Mouse (Mus musculus): ENCODE data around the gene Bptf. TPM values are rescaled to one million over a fixed set of nuclear protein-coding genes. Genes with fewer than 3 reads are reported as not detected.
"Not testable (repeated sequence)": the region's sequence is repeated elsewhere in the genome, so short reads cannot be mapped to it uniquely, and the experiment has no call there.

Gene Bptf
- total RNA-seq, 1 experiment from 2014 or later, result 84.0 TPM

DNA sequence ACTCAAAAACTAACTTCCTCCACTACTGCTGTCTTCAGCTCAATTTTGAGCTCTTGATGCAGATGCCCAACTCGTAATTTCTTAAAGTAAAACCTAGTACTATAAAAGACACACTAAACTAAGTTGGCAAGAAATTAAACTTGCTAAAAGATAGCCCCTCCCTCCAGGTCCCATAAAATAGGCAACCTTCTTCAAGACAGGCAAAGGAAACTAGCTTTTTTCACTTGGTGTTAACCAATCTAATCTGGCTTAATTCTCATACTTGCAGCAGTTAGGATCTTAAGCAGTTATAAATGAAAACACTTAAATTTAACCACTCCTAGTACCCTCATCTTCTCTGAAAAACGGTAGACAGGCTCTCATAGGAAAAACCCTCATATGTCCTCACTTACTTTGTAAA is 2.3 kb downstream of the Bptf start:
- no peak for ATAC-seq (replicated peaks in 1 of 2; ENCODE audit: insufficient read depth in 1 of 2, low FRiP score in 2 of 2, low TSS enrichment in 1 of 2, low read depth in 1 of 2, poor library complexity in 2 of 2, severe bottlenecking in 2 of 2)

- not testable (repeated sequence) for ATAC-seq (replicated peaks in 1 of 2; ENCODE audit: insufficient read depth in 1 of 2, low FRiP score in 2 of 2, low TSS enrichment in 1 of 2, low read depth in 1 of 2, poor library complexity in 2 of 2, severe bottlenecking in 2 of 2)
Measured at GRCm38 (mm10) chr11:107126716-107127115, 5.2 kb downstream of the Bptf start.

DNA sequence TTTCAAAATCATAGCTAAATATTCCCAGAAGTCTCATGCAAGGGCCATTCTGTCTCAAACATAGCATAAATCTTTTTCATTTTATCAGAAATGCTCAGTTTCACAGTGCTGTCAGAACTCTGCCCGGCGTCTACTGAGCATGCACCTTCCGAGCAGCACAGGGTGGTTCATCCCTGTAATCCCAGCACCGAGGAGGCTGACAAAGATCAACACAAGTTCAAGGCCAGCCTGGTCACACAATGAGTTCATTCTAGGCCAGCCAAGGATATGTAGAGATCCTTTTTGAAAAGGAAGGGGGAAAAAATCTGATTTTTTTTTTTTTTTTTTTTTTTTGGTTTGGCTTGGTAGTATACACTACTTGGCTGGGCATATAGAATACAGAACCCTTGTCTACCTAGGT is 6.9 kb downstream of the Bptf start:
- no peak for ATAC-seq (replicated peaks in 1 of 2; ENCODE audit: insufficient read depth in 1 of 2, low FRiP score in 2 of 2, low TSS enrichment in 1 of 2, low read depth in 1 of 2, poor library complexity in 2 of 2, severe bottlenecking in 2 of 2)

DNA sequence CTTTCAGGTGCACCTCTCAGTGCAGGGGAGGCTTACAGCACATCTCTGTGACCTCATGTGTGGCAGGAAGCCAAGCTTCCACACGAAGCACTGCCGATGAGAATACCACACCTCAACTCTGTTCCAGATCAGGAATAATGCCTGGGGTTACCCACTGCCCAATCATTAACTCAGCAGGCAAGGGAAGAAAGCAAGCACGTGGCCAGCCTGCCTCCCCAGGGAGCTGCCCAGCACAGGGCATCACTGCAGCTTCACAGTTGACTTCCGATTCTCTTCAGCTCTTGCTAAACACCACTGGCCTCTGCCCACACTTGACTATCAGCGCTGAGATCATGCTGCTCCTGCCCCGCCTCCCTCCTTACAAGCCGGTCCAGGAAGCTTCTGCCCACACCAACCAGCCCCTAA is 7.6 kb downstream of the Bptf start:
- ATAC-seq (replicated peaks in 1 of 2; ENCODE audit: insufficient read depth in 1 of 2, low FRiP score in 2 of 2, low TSS enrichment in 1 of 2, low read depth in 1 of 2, poor library complexity in 2 of 2, severe bottlenecking in 2 of 2), result peak; percentile 95 to 97

- no peak for ATAC-seq (replicated peaks in 1 of 2; ENCODE audit: insufficient read depth in 1 of 2, low FRiP score in 2 of 2, low TSS enrichment in 1 of 2, low read depth in 1 of 2, poor library complexity in 2 of 2, severe bottlenecking in 2 of 2)
Measured at GRCm38 (mm10) chr11:107117789-107118188, 14.1 kb downstream of the Bptf start.

DNA sequence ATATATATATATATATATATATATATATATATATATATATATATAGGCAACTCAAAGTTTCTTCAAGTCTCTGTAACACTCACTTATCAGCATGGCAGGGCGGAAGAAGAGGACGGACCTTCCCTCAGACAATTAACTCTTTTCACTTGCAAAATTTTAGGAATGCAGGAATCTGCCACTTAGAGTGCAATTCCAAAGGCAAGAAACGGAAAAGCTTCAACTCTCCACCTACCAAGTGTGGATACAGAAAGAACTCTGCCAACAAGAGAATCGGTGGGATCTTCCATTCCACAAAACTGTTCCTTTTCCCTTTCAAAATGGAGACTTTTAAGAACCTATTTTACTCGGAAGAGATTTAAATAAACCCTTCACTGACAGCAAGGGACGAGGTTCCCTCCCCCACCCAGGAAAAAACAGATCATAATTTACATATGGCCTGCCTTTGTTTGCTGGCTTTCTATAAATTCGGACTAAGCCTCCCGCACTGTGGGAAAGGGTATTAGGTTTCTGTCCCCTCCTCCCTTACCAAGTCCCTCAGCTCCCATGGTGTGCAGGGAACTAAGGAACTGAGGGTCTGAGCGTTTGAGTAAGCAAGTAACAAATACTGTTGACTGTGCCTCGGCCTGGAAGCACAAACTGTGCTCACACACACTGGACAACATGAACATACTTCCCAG is 17.9 kb downstream of the Bptf start:
- no peak for ATAC-seq (replicated peaks in 1 of 2; ENCODE audit: insufficient read depth in 1 of 2, low FRiP score in 2 of 2, low TSS enrichment in 1 of 2, low read depth in 1 of 2, poor library complexity in 2 of 2, severe bottlenecking in 2 of 2)

GRCm38 (mm10) chr11:107113112-107113511 is 18.8 kb downstream of the Bptf start:
- peak; percentile 56 to 76; a peak in 3 of 4 replicates for ATAC-seq (replicated peaks in 1 of 2; ENCODE audit: insufficient read depth in 1 of 2, low FRiP score in 2 of 2, low TSS enrichment in 1 of 2, low read depth in 1 of 2, poor library complexity in 2 of 2, severe bottlenecking in 2 of 2)

- no peak for ATAC-seq (replicated peaks in 1 of 2; ENCODE audit: insufficient read depth in 1 of 2, low FRiP score in 2 of 2, low TSS enrichment in 1 of 2, low read depth in 1 of 2, poor library complexity in 2 of 2, severe bottlenecking in 2 of 2)
Measured at GRCm38 (mm10) chr11:107109669-107110068, 22.3 kb downstream of the Bptf start.

GRCm38 (mm10) chr11:107108892-107109291 is 23.0 kb downstream of the Bptf start:
- peak in 1 of 2 experiments; percentile 46; a peak in 1 of 4 replicates for ATAC-seq (replicated peaks in 1 of 2; ENCODE audit: insufficient read depth in 1 of 2, low FRiP score in 2 of 2, low TSS enrichment in 1 of 2, low read depth in 1 of 2, poor library complexity in 2 of 2, severe bottlenecking in 2 of 2)

GRCm38 (mm10) chr11:107107725-107108078 is 24.2 kb downstream of the Bptf start:
- no peak for ATAC-seq (replicated peaks in 1 of 2; ENCODE audit: insufficient read depth in 1 of 2, low FRiP score in 2 of 2, low TSS enrichment in 1 of 2, low read depth in 1 of 2, poor library complexity in 2 of 2, severe bottlenecking in 2 of 2)

- no peak; a peak in 1 of 4 replicates for ATAC-seq (replicated peaks in 1 of 2; ENCODE audit: insufficient read depth in 1 of 2, low FRiP score in 2 of 2, low TSS enrichment in 1 of 2, low read depth in 1 of 2, poor library complexity in 2 of 2, severe bottlenecking in 2 of 2)
Measured at GRCm38 (mm10) chr11:107106978-107107724, 24.8 kb downstream of the Bptf start.

DNA sequence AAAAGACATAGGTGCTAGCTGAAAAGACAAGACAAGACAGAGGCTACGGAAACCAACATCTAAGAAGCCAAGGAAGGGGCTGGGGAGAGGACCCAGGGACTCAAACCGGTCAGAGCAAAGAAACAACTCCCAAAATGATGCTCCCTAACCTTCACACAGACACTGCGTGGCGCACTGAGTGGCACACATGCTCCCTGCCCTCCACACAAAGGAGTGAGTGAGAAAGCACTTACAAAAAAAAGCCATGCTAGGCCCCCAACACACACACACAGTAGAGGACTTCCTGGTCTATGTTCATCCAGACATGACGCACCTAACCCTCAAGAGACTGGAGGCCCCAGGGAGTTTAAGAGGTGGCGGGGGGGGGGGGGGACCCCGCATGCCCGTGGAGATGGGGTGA is 25.5 kb downstream of the Bptf start:
- no peak for ATAC-seq (replicated peaks in 1 of 2; ENCODE audit: insufficient read depth in 1 of 2, low FRiP score in 2 of 2, low TSS enrichment in 1 of 2, low read depth in 1 of 2, poor library complexity in 2 of 2, severe bottlenecking in 2 of 2)

DNA sequence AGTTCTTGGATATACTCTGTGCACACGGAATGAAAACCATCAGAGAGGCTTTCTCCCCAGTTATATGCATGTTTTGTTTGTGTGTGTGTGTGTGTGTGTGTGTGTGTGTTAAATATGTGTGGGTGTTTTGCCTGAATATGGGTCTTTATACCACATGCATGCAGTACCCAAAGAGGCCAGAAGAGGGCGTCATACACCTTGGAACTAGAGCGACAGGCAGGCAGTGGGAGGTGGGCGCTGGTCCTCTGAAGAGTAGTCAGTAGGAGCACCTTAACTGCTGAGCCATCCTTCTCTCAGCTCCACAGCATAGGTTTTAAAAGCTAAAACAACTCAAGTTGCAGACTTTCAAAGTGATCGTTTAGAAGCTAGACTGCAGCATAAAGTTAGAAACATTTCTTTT is 26.7 kb downstream of the Bptf start:
- peak; percentile 58 to 60; a peak in 3 of 4 replicates for ATAC-seq (replicated peaks in 1 of 2; ENCODE audit: insufficient read depth in 1 of 2, low FRiP score in 2 of 2, low TSS enrichment in 1 of 2, low read depth in 1 of 2, poor library complexity in 2 of 2, severe bottlenecking in 2 of 2)

- no peak for ATAC-seq (replicated peaks in 1 of 2; ENCODE audit: insufficient read depth in 1 of 2, low FRiP score in 2 of 2, low TSS enrichment in 1 of 2, low read depth in 1 of 2, poor library complexity in 2 of 2, severe bottlenecking in 2 of 2)
Measured at GRCm38 (mm10) chr11:107103736-107104135, 28.2 kb downstream of the Bptf start.

DNA sequence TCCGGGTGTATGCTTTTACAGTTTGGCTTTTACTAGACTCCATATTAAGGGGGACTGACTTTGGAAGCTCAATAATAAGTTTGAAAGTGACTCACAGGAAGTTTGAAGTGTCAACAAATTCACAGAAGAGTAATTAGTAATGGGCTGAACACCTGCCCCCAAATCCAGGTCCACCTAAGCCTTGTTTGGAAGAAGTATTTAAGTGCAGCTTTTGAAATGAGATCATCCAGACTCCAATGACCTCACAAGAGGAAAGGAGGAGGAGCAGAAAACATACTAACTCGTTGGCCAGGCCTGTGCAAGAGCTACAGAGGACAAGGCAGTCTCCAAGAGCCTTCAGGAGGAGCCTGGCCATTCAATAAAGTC is 28.7 kb downstream of the Bptf start:
- ATAC-seq (replicated peaks in 1 of 2; ENCODE audit: insufficient read depth in 1 of 2, low FRiP score in 2 of 2, low TSS enrichment in 1 of 2, low read depth in 1 of 2, poor library complexity in 2 of 2, severe bottlenecking in 2 of 2), result no peak

GRCm38 (mm10) chr11:107102465-107103223 is 29.3 kb downstream of the Bptf start:
- peak; percentile 78 to 84 for ATAC-seq (replicated peaks in 1 of 2; ENCODE audit: insufficient read depth in 1 of 2, low FRiP score in 2 of 2, low TSS enrichment in 1 of 2, low read depth in 1 of 2, poor library complexity in 2 of 2, severe bottlenecking in 2 of 2)

- no peak for ATAC-seq (replicated peaks in 1 of 2; ENCODE audit: insufficient read depth in 1 of 2, low FRiP score in 2 of 2, low TSS enrichment in 1 of 2, low read depth in 1 of 2, poor library complexity in 2 of 2, severe bottlenecking in 2 of 2)
Measured at GRCm38 (mm10) chr11:107096973-107097372, 35.0 kb downstream of the Bptf start.

DNA sequence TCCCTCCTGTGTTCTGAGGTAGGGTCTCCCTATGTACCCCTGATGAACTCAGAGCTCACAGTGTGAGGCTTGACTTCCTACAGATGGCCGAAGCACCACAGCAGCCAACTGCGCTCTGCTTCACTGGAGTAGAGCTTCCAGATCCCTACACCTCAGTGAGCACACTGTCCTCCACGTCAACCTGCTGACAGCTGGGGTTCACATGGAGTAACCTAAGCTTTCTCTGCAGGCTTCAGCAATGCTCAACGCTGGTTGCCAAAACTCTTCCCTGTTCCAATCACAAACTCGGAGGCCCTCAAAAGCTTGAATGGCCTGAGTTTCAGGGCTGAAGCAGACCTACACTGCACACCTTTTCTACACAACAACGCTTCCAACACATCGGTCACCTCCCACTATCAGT is 38.1 kb downstream of the Bptf start:
- no peak for ATAC-seq (replicated peaks in 1 of 2; ENCODE audit: insufficient read depth in 1 of 2, low FRiP score in 2 of 2, low TSS enrichment in 1 of 2, low read depth in 1 of 2, poor library complexity in 2 of 2, severe bottlenecking in 2 of 2)

All from hematopoietic stem cell, adult 5-6 weeks (primary cell).